Mouse (Mus musculus) kidney, adult 8-10 months (tissue): ENCODE measurements around the gene Itgal.
"Not testable (repeated sequence)": the region's sequence is repeated elsewhere in the genome, so short reads cannot be mapped to it uniquely, and the experiment has no call there.

Source experiments
- DNase-seq, 2 experiments: peaks; one replicate each; pipeline ENCODE4 v3.0.0; 2022

Itgal gene

DNA sequence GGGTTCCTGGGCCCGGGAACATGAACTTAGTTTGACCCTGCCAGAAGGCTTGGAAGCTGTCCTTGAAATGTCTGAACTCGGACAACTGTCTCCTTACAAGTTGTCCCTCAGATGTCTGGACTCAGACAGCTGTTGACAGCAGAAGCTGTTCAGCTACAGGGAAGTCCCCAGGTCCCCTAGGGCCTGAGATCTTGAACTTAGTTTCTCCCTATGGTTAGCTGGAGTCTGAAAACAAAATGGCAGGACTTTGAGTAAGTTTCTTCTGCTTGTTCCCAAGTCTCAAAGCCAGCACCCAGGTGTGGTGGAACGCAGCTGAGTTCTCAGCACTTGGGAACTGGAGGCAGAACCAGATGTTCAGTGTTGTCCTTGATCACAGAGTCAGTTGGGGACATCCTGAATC is 16.0 kb upstream of the Itgal start:
- no peak for DNase-seq

DNA sequence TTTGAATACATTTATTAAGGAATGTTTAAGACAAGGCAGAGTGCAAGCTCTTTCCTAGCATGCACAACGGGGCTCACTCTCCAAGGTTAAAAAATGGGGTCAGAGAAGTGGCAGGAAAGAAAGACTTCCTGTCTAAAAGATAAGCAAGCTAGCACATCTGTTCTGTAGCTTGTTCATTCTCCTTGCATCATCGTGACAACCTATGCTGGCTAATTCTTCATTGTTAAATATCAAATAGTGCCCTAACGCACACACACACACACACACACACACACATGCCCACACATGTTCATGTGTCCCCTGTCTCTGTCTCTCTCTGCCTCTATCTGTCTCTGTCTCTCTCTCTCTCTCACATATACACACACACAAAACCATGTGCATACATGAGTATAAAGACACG is 14.9 kb upstream of the Itgal start:
- no peak for DNase-seq

DNA sequence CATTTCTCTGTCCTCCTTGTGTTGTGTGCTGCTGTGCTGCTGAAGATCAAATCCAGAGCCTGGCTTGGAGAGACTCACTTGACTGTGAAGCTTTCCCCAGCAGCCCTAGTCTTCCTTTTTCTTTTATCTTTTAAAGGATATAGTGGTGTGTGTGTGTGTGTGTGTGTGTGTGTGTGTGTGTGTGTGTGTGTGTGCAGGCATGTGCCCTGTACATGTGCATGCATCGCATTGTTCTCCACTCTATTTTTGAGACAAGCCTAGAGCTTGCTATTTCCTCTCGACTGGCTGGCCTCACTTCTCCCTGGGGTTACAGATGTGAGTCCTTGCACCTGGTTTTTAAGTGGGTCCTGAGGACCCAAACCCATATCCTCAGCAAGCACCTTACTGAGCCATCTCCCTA is 13.9 kb upstream of the Itgal start:
- no peak for DNase-seq

DNA sequence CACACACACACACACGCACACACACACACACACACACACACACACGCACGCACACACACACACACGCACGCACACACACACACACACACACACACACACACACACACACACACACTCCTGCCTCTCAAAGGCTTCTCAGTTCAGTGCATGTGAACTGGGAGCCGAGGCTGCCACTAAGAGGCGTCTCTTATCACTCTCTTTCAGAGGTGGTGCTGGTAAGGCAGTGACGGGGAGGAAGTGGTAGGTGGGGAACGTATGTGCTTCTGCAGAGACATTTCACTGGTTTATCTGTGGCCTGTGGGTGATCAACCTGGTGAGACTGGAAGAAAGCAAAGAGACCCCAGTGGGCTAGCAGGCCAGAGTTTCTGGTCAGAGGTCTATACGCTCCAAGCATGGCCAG is 10.9 kb upstream of the Itgal start:
- DNase-seq, result no peak

DNA sequence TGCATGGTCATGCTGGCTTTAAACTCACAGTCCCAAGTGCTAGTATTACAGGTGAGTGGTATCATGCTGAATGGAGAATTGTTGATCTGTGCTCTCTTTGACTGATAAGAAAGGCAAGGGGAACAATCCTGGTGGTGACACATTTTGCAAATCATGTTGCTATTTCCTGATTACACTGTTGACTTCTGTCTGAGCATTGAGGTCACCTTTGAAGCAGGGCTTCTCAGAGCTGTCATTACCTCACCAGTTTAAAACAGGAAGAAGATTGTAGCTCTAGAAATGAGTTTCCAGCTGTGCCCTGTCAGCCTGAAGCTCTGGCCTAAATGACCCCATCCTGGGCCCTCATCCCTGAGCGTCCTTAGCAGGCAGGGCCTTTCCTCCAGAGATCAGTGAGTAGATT is 8.1 kb upstream of the Itgal start:
- DNase-seq, result no peak

DNA sequence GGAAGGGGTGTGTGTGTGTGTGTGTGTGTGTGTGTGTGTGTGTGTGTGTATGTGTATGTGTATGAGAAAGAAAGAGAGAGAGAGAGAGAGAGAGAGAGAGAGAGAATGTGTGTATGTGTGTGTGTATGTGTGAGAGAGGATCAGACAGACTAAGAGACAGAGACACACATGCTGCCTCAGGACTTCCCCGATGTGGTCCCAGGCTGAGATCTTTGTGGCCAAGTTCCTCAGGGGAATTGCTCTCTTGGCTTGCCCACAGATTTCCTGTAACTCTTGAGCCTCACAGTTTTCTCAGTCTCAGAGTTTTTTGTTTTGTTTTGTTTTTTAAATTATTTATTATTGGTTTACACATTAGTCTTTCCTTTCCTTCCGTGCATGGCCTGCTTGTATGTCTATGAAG is 6.8 kb upstream of the Itgal start:
- DNase-seq, result no peak

DNA sequence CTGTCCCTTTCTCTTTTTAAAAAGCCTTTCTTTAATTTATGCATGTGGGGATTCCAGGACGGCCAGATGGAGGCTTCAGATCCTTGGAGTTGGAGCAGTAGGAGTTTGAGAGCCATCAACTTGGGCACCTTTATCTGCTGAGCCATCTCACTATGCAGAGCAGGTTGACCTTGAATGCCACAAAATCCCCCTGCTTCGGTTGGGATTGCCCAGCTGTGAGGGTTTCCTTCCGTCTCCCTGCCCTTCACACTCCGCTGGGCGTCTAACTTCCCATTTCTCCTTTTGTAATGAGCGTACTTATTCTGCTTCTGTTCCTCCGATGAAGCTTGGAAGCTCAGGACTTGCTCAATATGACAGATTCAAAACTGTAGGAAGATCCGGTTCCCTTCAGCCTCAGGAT is 5.9 kb upstream of the Itgal start:
- no peak for DNase-seq

DNA sequence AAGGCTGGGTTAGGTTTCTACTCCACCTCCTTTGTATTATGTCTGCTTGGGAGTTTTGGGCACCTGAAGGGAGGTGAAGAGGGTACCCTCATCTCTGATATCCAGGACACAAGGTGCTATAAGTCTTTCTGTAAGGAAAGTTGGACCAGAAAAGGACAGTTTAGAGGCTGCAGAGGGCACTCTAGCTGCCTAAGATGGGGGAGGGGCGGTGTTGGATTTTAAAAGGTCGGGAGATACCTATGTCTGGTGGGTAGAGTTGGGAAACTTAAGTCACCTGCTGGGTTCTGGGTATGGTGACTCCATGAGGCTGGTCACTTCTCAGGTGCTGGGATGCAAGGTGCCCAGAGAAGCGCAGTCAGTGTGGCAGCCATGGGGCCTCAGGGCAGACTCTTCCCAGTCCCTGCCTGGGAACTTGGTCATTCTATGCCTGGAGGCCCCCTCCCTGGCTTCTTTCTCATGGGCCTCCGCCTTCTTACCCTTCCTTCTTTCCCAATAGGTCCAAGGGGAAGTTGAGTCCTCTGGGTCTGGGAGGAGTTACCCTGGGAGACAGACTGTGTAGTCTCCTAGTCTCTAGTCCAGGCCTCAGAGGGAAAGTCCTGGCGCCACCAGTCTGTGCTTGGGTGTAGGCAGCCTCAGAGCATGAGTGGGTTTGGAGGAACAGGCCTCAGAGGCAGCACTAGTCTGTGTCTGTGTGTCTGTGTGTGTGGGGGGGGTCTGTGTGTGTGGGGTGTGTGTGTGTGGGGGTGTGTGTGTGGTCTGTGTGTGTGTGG is 911 bp downstream of the Itgal start:
- no peak for DNase-seq

DNA sequence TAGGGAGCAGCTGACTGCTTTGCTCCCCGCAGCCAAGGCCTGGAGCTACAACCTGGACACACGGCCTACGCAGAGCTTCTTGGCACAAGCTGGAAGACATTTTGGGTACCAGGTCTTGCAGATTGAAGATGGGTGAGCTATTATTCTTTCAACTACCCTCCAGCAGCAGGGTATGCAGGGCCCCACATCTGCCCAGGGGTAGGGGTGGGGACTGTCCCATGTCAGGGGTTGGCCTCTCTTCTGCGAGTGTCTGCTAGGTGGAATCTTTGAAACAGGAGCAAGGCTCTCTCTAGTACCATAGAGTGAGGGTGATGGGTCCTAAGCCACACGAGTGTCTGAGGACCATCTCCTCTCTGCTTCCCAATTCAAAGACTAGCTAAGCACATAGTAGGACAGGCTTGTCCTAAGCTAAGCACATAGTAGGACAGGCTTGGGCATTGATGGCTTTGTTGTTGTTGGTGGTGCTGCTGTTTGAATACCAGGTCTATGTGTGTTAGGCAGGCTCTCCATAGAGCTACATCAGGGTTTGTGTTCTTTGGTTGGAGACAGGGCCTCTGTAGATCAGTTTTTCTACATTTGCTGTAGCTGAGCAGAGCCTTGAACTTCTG is 1.6 kb downstream of the Itgal start:
- DNase-seq, result no peak

DNA sequence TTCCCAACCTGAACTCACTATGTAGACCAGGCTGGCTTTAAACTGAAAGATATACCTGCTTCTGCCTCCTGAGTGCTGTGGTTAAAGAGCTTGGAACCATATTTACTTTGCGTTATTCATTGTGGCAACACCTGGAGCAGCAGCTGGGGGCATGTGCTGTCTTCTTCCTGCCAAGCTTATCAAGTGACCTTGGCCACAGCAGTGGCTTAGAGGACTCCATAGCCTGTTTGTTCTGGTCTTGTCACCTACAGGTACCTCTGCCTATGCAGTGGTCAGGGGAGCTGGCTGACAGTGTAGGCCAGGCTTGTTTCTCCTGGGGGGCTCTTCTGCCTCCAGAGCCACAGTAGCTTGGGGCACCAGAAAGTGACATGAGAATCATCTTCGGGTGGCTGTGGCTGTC is 12.4 kb downstream of the Itgal start:
- no peak for DNase-seq

DNA sequence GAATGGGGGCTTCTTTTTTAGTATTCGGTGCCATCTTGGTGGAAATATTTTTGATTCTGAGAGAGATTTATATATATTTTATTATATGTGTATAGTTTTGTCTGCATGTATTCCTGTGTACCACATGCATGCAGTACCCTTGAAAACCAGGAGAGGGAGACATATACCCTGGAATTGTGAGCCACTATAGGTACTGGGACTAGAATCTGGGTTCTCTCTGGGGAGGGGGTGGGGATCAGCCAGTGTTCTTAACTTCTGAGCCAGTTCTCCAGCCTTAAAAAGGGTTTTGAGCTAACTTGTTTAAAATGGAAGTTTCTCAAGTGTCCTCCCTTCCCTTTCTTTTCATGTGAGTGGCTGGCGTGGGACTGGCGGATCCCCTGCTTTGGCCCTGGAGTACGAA is 12.8 kb downstream of the Itgal start:
- DNase-seq, result peak; percentile 36 to 50

DNA sequence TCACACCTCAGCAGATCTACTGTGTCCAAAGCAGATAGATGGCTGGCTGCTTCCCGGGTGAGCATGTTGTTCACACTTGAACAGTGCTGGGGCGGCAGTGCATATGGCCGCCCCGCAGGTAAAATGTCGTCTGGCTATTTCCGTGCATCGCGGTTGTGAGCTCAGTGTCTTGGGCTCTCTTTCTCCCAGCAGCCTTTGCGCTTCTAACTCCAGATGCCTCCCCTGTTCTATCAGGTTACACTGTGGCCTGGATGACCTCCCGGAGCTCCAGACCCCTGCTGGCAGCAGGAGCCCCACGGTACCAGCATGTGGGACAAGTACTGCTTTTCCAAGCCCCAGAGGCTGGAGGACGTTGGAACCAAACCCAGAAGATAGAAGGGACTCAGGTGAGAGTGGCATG is 13.9 kb downstream of the Itgal start:
- no peak for DNase-seq

DNA sequence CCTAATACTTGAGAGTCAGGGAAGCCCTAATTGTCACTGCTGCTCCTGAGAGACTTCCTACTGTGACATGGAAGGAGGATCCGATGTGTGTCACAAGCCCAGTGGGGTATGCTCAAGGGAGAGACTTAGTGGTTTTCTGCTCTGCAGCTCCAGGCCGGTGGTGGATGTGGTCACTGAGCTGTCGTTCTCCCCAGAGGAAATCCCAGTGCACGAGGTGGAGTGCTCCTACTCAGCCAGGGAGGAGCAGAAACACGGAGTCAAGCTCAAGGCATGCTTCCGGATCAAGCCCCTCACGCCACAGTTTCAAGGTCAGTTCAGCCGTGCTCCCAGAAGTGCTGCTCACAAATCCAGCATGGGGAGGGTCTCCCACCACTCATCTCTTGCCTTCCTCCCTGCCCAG is 17.9 kb downstream of the Itgal start:
- no peak for DNase-seq

DNA sequence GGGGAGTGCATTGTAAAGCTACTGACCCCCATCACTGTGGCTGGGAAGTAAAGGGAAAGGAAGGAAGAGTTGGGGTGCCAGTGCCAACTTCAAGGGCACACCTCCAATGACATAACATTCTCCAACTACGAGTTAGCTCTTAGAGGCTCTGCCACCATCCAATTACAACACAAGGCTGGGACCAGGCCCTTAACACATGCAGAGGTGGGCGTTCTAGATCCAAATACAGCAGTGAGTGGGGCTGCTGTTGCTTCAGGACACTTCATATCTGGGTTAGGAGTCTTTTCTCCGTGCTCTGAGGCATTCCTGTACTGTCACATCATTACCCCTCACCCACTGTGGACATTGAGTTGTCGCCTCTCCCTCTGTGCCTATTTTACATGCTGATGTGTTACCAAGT is 25.0 kb downstream of the Itgal start:
- DNase-seq, result no peak

DNA sequence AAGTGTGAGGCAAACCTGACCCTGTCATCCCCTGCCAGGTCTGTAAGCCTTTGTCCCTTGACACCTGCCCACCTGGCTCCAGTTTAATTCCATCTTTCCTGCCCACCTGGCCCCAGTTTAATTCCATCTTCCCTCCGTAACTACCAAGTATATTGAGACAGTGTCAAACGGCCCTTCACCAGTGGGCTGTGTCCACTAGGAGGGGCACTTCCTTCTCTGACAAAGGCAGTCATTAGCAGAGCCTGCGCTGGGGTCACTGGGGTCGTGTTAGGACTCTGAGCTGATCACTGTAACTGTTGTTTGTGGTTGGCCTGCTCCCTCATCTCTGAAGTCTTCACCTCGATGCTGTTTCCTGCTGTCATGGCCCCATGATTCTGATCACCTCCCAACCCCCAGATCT is 26.0 kb downstream of the Itgal start:
- peak in 1 of 2 experiments; percentile 41 for DNase-seq

DNA sequence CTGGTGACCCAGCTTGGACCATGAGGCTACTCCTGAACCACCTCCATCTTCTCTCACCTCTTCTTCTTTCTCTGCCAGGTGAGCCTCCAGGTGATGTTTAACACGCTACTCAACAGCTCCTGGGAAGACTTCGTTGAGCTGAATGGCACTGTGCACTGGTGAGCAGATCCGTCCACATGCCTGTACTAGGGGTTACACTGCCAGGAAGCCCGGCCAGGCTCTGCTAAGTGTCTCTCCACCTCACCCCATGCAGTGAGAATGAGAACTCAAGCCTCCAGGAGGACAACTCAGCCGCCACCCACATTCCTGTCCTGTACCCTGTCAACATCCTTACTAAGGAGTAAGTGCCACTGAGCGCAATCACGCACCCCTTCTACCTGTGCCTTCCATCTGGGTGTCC is 28.9 kb downstream of the Itgal start:
- DNase-seq, result no peak

DNA sequence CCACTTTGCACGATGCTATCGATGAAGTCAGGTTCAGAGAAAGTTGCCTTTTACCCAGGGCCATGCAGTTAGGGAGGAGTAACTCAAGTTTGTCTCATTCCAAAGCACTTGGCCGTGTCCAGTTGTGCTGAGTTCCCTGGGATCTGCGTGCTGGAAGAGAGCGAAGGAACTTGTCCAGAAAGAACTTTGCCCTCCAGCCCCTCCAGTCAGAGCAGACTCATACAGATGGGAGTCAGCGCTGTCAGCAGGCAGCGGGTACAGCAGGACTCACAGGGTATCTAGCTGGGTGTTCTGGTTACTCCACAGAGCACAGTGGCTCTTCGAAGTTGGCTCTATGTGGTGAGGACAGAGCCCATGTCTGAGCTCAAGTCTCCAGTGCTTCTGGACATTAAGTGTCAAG is 29.5 kb downstream of the Itgal start:
- peak; percentile 36 to 52 for DNase-seq

DNA sequence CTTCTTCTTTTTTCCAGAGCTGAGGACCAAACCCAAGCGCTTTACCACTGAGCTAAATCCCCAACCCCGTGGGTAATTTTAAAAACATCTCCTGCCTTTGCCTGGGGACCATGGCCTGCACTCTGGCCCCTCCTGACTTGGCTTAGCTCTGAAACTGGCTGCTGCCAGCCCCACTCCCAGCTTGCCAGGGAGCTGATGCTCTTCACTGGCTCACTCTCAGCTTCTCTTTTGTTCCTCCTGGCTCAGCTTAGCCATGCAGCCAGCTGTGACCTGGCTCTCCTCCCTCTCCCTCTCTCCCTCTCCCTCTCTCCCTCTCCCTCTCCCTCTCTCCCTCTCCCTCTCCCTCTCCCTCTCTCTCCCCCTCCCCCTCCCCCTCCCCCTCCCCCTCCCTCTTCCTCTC is 30.6 kb downstream of the Itgal start:
- peak; percentile 28 to 38 for DNase-seq

DNA sequence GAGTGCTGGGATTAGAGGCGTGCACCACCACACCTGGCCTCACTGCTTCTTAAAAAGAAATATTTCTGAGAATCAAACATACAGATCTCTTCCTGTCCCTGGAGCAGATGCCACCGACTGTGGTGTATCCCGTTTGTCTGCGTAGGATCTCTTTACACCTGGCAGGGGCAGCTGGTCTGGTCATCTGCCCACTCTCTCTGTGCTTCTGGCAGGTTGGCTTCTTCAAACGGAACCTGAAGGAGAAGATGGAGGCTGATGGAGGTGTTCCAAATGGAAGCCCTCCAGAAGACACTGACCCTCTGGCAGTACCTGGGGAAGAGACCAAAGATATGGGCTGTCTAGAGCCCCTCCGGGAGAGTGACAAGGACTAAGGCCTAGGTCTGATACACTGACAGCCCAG is 37.2 kb downstream of the Itgal start:
- DNase-seq, result no peak

DNA sequence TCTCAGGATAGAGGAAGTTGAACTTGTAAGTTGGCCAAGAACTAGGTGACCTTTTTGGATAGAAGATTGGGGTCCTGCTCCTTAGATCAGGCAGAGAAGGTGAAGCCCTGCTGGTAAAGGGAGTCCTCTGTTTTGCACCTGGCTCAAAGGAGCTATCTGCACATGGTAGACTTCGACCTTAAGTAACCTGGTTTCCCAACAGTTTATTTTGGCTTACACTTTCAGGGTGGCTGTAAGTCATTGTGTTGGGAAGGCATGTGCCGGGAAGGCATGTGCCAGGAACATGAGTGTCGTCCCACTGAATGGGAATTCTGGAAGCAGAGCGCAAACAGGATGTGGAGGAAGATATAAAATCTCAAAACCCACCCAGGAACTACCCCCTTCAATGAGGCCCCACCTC is 39.5 kb downstream of the Itgal start:
- DNase-seq, result no peak

DNA sequence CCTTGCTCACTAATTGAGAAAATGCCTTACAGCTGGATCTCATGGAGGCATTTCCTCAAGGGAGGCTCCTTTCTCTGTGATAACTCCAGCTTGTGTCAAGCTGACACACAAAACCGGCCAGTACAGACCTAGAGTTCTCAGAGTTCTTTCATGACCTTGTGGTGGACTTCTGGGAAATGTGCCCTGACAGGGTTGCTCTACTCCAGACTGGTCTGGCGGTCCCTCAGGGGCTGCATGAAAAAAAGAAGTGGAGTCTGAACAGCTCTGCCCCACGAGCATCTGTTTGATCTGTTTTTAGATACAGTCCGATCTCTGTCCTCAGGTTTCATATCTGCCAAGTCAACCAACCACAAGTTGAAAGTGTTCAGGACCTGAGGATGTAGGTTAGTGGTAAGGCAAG is 41.6 kb downstream of the Itgal start:
- peak in 1 of 2 experiments; percentile 49 for DNase-seq

DNA sequence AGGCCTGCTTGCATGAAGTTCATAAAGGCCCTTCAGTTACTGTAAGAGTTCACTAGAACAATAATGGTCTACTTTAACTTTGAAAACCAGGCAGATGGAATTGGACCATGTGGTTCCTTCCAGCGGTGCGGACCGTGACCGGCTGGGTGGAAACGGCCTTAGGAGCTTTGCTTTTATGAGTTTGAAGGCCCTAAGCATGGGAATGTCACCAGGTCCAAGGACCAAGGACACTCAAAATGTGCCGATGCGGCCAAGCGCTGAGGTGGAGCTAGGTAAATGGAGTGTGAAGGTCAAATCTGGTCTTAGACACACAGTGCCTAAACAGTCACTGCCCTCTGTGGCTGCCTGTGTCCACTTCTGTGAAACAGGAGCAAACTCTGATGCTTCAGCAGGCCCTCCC is 45.3 kb downstream of the Itgal start:
- peak; percentile 81 to 87 for DNase-seq

DNA sequence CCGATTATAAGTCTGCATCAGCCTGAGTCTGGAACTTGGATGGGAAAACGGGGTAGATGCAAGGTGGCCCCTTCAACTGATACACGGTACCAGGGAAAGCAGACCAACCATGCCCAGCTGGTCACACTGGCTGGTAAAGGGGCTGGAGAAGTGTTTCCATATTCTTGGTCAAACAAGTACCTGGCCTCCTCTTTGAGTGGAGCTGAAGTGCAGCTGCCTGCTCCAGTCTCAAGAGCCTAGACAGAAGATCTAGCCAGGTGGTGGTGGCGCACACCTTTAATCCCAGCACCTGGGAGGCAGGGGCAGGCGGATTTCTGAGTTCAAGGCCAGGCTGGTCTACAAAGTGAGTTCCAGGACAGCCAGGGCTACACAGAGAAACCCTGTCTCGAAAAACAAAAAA is 45.8 kb downstream of the Itgal start:
- not testable (repeated sequence) for DNase-seq

DNA sequence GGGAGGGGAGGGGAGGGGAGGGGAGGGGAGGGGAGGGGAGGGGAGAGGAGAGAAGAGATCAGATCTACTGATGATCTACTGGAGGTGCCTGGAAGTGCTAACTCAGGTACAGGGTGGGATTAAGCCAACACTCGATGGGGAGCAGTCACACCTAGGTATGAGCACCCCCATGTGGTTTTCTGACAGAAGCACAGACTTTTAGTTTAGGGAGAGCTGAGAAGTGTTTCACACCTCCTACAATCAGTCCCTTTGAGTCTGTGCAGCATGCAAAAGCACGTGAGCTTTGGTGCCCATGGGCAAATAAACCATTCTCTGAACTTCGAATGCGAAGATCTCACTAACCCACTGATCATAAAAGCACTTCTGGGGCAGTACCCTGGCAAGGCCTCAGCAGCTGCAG is 46.3 kb downstream of the Itgal start:
- peak; percentile 32 to 47 for DNase-seq

DNA sequence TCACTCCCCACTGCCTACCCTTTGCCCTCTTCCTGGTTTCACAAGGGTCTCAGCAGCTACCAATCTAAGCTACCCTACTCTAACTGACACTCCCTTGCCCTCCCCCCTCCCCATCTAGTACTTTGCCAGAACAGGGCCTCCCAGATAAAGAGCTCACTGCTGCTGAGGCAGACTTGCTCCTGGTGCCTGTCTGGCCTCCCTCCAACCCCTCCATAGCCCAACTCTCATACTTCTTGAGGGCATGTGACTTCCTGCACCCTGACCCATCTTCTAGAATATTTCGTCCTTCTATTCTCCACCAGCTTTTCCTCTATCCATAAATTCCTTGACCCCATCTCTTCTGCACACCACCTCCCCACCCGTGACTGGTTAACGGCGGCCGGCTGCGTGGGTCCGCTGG is 46.8 kb downstream of the Itgal start:
- DNase-seq, result no peak
